Comparison of ENCODE assay signal across 8 mouse cellular contexts in genomic region chr19:5118384-5118698, GRCm38 (mm10). TPM values are rescaled to one million over a fixed set of nuclear protein-coding genes. Genes with fewer than 3 reads are reported as not detected.
DNase-seq lines count a peak whose midpoint lies in the region; ATAC-seq and TF ChIP-seq lines count a peak whose summit lies in the region.

Gene Klc2, minus strand, starts transcription at chr19:5118560.

- 0 out of 2 replicates have a peak, but pooled peaks cover 4% of the 10 kb centered on the region for H3K36me3 ChIP-seq in kidney, postnatal 0 days (ENCODE audit: insufficient read depth, low read length)
- H3K36me3 ChIP-seq in midbrain, embryonic 15.5 days (replicated peaks), result peaks cover 7% of the 10 kb centered on the region; the same call in 1 of the 2 replicates

- H3K4me2 ChIP-seq in kidney, postnatal 0 days (ENCODE audit: low read length), result peak within 1 kb of the TSS; percentile 88
- peak within 1 kb of the TSS; percentile 92 for H3K4me2 ChIP-seq in midbrain, embryonic 15.5 days

- H3K4me3 ChIP-seq in kidney, postnatal 0 days (replicated peaks; ENCODE audit: low read depth, low read length), result peak within 1 kb of the TSS; percentile 90
- H3K4me3 ChIP-seq in midbrain, embryonic 15.5 days, result peak within 1 kb of the TSS; percentile 64

- H3K27ac ChIP-seq in kidney, postnatal 0 days, result peak within 1 kb of the TSS; percentile 85
- H3K27ac ChIP-seq in midbrain, embryonic 15.5 days, result peak within 1 kb of the TSS; percentile 91

- peak within 1 kb of the TSS; percentile 81 for H3K9ac ChIP-seq in kidney, postnatal 0 days (ENCODE audit: low read depth, low read length)
- H3K9ac ChIP-seq in midbrain, embryonic 15.5 days, result peak within 1 kb of the TSS; percentile 81

- under 1% methylated on average over 18 of the region's 18 CpGs for WGBS in kidney, postnatal 0 days
- WGBS in large intestine, adult 2 months, result 3% methylated on average over 18 of the region's 18 CpGs
- under 1% methylated on average over 18 of the region's 18 CpGs for WGBS in midbrain, embryonic 15.5 days

- no peaks in the 10 kb centered on the region for H3K27me3 ChIP-seq in kidney, postnatal 0 days (ENCODE audit: insufficient read depth, low read length)
- no peaks in the 10 kb centered on the region for H3K27me3 ChIP-seq in midbrain, embryonic 15.5 days (replicated peaks)

- ATAC-seq in kidney, postnatal 0 days (replicated peaks; ENCODE audit: low FRiP score, low read depth), result peak; percentile 89; the same call in 1 of the 2 replicates
- ATAC-seq in midbrain, embryonic 15.5 days (replicated peaks), result no peak

- H3K4me1 ChIP-seq in kidney, postnatal 0 days (replicated peaks; ENCODE audit: insufficient read depth, low read length), result peaks cover 10% of the 10 kb centered on the region
- peaks cover 24% of the 10 kb centered on the region for H3K4me1 ChIP-seq in midbrain, embryonic 15.5 days

- DNase-seq in kidney, postnatal 0 days (ENCODE audit: low spot score), result no peak
- no peak for DNase-seq in kidney, adult 9 months
- no peak for DNase-seq in adrenal gland, postnatal 36 days
- no peak for DNase-seq in gonadal fat pad, adult 2 months (ENCODE audit: low read depth)
- no peak for DNase-seq in large intestine, adult 2 months (ENCODE audit: low read depth, low spot score)
- no peak for DNase-seq in embryo, embryonic 9.5 days (ENCODE audit: extremely low spot score)
- no peak for DNase-seq in kidney, adult 18-20 months

- H3K9me3 ChIP-seq in kidney, postnatal 0 days (replicated peaks; ENCODE audit: low read length), result no peaks in the 10 kb centered on the region
- no peaks in the 10 kb centered on the region for H3K9me3 ChIP-seq in midbrain, embryonic 15.5 days

- no peak for TF ChIP-seq CTCF in kidney, postnatal 0 days (IDR thresholded peaks at IDR 0.05; ENCODE audit: low read depth)

RNA-seq across cellular contexts. Expression of gene Klc2, which starts in this region (rescaled TPM):
- polyA plus RNA-seq in kidney, postnatal 0 days (2015; fragmentation: Nextera tagmentation; extraction: Ambion mirVana), result 18.1 and 20.2 TPM in 2 replicates
- 10 to 100 TPM; 44.3 to 48.4 TPM for total RNA-seq in adrenal gland, postnatal 36 days (2021)
- polyA plus RNA-seq in gonadal fat pad, adult 2 months (2012; rRNA removed), result 34.7 and 39.3 TPM in 2 replicates
- polyA plus RNA-seq in large intestine, adult 2 months (2012; rRNA removed), result 13.6 and 17.0 TPM in 2 replicates
- 76.8 and 78.4 TPM in 2 replicates for polyA plus RNA-seq in midbrain, embryonic 15.5 days (2015; fragmentation: Nextera tagmentation; extraction: Ambion mirVana)
